Mouse (Mus musculus): ENCODE data around the gene Lrrc8b.

Gene Lrrc8b

GRCm38 (mm10) chr5:105480561-105480960 is 65.0 kb downstream of the Lrrc8b start:
- no peak for DNase-seq (ENCODE audit: extremely low spot score, low spot score)

DNA sequence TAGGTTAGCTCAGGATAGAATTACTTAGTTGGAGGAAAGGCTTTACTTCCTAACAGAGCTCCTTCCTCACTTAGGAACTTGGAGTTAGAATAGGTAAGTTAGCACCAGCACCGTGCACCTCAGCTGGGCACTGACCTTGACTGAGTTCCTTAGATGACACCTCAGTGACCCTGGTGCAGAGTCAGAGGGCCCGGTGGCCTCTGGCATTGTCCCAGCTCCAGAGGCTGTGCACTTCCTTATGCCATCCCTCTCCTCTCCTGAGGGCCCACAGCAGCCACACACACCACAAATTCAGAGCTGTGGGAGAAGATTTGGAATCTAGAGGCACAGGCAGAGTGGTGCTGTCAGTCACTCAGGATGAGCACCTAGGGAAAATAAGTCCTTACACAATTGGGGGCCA is 68.1 kb downstream of the Lrrc8b start:
- no peak for DNase-seq (ENCODE audit: extremely low spot score, low spot score)

- DNase-seq (ENCODE audit: extremely low spot score, low spot score) = no peak
These were observed 68.7 kb downstream of the Lrrc8b start for GRCm38 (mm10) chr5:105484247-105484646.

DNA sequence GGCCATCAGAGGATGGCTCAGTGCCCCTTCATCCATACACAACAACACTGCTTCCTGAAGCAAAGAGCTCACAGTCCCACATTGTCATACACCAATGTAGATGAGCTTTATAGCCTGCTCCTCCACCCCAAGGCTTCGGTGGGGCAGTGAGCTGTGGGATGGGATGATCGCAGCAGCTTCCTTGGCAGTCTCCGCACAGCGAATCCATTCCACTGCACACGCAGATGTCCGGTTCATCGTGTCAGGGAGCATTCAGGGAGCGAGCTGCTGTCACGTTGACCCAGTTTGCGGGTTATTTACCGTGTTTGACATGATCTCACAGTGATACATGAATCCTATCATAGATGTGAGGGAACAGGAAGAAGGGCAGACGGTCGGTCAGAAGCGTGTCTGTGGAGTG is 69.3 kb downstream of the Lrrc8b start:
- DNase-seq (ENCODE audit: extremely low spot score, low spot score) = no peak

- DNase-seq (ENCODE audit: extremely low spot score, low spot score) = no peak
These were observed 74.6 kb downstream of the Lrrc8b start for GRCm38 (mm10) chr5:105490211-105490610.

DNA sequence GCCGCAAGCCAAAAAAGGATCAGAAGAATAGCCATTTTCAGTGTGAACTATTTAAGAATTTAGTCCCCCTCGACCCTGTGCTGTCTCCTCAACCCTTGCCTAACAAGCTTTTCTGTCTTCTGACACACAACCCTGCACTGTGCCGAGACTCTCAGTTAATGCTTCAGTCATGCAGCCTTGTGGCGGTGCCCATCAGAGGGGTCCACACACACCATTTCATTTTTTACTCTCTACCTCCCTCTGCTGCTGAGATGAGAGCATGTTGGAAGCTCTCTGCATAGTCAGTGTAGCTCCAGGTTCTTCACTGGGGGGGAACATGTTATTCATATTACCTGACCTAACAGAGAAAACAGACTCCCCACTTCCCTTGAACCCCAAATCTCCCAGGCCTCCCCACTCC is 75.8 kb downstream of the Lrrc8b start:
- no peak for DNase-seq (ENCODE audit: extremely low spot score, low spot score)

DNA sequence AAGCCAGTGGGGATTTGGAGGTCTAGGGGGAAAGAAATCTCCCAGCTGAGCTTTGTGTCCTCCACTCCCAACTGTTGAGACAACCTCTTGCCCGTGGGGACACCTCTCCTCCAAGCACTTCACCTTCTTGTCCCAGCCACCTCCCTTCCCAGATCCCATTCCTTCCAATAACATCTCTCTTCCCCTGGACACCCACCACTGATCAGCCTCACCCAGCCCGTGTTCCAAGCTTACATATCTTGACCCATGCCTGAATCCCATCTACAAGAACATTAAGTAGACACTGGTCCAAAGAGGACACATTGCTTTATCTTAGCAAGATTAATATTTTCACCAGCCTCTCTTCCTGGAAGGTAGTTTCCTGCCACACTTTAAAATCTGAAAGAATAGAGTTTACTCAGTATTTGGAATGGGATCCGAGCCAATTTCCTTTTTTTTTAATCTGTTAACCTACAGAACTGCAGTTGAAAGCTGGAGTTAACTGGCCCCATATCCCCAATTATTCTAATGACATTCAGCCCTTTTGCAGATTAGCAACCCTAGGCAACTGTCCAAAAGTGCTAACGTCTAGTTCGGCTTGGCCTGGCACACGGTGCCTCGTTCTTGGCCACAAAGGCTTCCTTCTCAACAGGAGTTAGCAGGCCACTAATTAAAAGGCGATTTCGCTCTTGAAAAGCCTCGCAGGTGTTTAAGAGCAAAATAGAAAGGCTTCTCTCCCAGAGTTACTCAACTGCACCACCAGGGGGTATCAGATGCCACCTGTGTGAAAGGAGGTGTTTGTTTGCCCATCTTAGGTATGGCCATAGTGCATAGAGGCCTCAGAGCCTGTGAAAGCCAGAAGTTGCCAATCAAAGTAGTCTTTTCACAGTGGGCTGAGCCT is 77.0 kb downstream of the Lrrc8b start:
- DNase-seq (ENCODE audit: extremely low spot score, low spot score) = no peak

DNA sequence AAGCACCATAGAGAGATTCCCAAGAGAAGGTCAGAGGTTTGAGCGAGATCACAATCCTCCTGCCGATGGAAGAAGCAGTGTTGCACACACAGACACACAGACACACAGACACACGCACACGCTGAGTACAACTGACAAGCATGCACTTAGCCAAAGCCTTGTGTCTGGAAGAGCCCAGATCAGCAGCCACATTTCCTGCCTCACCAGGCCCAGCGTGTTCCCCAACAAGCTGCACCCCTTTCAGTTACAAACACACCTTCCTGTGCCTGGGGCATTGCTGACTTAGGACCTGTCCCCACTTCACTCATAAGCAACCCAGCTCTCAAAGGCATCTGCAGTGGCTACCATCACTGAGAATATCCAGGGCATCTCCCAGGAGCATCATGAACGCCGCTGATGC is 77.8 kb downstream of the Lrrc8b start:
- DNase-seq (ENCODE audit: extremely low spot score, low spot score) = no peak

DNA sequence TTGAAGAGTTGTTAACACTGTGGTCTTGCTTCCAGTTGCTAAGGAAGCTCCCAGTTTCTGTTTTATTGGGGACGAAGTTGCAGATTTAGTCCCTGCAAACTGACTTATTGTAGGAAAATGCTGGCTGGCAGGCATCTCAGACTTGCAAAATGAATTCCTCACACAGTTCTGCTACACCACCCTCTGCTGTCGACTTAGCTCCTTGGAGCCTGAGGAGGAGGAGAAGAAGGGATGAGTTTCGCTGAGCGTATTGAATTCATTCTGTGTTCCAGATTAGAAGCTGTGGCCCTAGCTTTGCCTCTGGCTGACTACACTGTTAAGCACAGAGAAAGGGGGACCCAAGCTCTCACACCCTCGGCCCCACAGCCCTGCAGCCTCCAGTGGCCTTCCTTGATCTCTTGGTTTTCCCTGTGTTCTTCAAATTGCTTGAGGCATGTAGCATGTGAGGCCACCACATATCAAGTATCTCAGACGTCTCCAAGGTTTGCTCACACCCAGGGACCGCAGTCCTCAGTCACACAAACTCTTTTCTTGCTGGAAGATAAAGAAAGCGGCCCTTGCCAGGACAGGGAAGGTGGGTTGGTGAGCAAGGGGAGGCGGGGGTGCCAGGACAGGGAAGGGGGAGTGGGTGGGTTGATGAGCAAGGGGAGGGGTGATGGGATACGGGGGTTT is 78.8 kb downstream of the Lrrc8b start:
- DNase-seq (ENCODE audit: extremely low spot score, low spot score) = no peak

- peak; percentile 79 for DNase-seq (ENCODE audit: extremely low spot score, low spot score)
These were observed 79.6 kb downstream of the Lrrc8b start for GRCm38 (mm10) chr5:105494918-105495901.

GRCm38 (mm10) chr5:105496133-105496532 is 80.6 kb downstream of the Lrrc8b start:
- no peak for DNase-seq (ENCODE audit: extremely low spot score, low spot score)

- no peak for DNase-seq (ENCODE audit: extremely low spot score, low spot score)
These were observed 81.0 kb downstream of the Lrrc8b start for GRCm38 (mm10) chr5:105496586-105496985.

DNA sequence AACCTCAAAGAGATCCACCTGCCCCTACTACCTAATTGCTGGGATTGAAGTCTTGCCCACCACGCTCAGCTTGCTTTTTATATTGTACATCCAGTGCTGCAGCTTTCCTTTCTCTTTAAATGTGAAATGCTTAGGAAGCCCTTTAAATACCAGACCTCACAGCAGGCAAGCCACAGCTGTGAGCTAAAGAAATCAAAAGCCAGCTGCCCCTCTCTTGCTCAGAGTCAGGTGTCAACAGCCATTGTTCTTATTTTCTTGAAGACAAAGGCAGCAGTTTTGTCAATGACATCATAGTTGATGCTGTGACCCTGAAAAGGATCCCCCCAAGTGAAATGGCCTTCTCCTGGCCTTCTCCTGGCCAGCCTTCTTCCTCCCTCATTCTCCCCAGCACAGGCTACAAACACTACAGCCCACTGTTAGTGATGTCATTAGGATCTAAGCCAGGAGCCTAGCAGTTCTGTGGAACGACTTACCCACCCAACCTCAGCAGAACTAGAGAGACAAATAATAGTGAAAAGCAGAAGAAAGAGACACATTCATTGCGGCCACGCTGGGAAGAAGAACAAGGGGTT is 82.9 kb downstream of the Lrrc8b start:
- no peak for DNase-seq (ENCODE audit: extremely low spot score, low spot score)

DNA sequence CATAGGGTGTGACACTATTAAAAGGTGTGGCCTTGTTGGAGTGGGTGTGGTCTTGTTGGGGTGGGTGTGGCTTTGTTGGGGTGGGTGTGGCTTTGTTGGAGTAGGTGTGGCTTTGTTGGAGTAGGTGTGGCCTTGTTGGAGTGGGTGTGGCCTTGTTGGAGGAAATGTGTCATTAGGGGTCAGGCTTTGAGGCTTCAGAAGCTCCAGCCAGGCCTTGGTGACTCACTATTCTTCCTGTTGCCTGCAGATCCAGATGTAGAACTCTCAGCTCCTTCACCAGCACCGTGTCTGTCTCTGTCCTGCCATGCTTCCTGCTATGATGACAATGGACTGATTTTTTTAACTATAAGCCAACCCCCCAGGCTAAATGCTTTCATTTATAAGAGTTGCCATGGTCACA is 83.8 kb downstream of the Lrrc8b start:
- DNase-seq (ENCODE audit: extremely low spot score, low spot score) = no peak

- DNase-seq (ENCODE audit: extremely low spot score, low spot score) = no peak
These were observed 84.9 kb downstream of the Lrrc8b start for GRCm38 (mm10) chr5:105500132-105501121.

DNA sequence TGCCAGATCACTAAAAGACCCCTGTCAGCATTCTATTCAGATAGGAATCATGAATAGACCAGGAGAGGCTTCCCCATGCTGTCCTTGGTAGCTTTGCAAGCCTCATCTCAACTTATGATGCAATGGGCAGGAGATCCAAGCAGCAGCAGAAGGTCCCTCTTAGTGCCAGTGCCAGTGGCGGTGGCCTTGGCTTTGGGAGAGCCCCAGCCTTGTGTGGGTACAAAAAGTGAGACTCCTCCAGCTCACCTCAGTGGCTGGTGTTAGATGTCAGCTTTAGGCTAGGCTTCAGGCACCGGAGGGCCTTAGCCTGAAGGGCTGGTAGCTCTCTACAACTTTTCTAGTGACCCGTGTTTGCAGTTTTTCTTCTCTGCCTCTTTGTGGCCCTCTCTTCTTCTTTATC is 85.6 kb downstream of the Lrrc8b start:
- no peak for DNase-seq (ENCODE audit: extremely low spot score, low spot score)

- no peak for DNase-seq (ENCODE audit: extremely low spot score, low spot score)
These were observed 93.2 kb downstream of the Lrrc8b start for GRCm38 (mm10) chr5:105508813-105509212.

DNA sequence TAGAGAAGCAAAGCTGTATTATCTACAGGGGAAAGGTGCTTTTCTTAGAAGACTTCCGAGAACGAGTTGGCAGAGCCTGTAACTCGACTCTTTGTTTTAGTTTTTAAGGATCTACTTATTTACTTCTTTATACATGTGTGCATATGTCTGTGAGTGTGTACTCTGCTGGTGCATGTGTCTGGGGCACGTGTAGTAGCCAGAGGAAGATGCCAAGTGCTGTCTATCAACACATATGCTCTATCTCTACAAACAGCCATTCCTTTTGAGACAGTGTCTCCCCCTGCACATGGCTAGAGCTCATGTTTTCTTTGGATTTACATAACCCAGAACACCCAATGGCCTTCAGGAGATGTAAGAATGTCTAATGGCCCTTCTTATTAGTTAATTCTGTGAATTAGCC is 96.7 kb downstream of the Lrrc8b start:
- no peak for DNase-seq (ENCODE audit: extremely low spot score, low spot score)

- DNase-seq (ENCODE audit: extremely low spot score, low spot score) = no peak
These were observed 100.0 kb downstream of the Lrrc8b start for GRCm38 (mm10) chr5:105515532-105515931.

- DNase-seq (ENCODE audit: extremely low spot score, low spot score) = no peak
These were observed 100.7 kb downstream of the Lrrc8b start for GRCm38 (mm10) chr5:105516290-105516689.
